Mouse (Mus musculus) hindbrain, embryonic 12.5 days (tissue): ENCODE measurements at regions not wholly inside any gene's neighbourhood (a gene's known extent, or its start where the extent isn't known, plus 50 kb on each side); places are given as distances from the start of the nearest gene placed in this dataset.

Experiments
- ATAC-seq: fragments of 200-750 bp; cut with Nextera tagmentation; 2 replicates; pipeline ENCODE4 v1.8.0; 2017; ENCODE audit warnings: moderate TSS enrichment; ENCODE audit not compliant: low FRiP score
- H3K27ac ChIP-seq: fragments of 300-500 bp; sonication (generic); 2 replicates; pipeline ENCODE4 v1.5.1; 2016; ENCODE audit warnings: mild to moderate bottlenecking
- H3K27me3 ChIP-seq: fragments of 300-500 bp; sonication (generic); 2 replicates; pipeline ENCODE4 v1.6.1; 2016; ENCODE audit warnings: mild to moderate bottlenecking
- H3K36me3 ChIP-seq: fragments of 300-500 bp; sonication (generic); 2 replicates; pipeline ENCODE4 v1.6.1; 2016; ENCODE audit warnings: mild to moderate bottlenecking
- H3K4me1 ChIP-seq: fragments of 300-500 bp; sonication (generic); 2 replicates; pipeline ENCODE4 v1.6.1; 2016
- H3K4me2 ChIP-seq: fragments of 300-500 bp; sonication (generic); replicated peaks from 2 replicates; pipeline ENCODE4 v1.6.1; 2016; ENCODE audit warnings: mild to moderate bottlenecking
- H3K4me3 ChIP-seq: fragments of 300-500 bp; sonication (generic); 2 replicates; pipeline ENCODE4 v1.5.1; 2016; ENCODE audit warnings: mild to moderate bottlenecking
- H3K9ac ChIP-seq: fragments of 300-500 bp; sonication (generic); 2 replicates; pipeline ENCODE4 v1.6.1; 2016; ENCODE audit warnings: mild to moderate bottlenecking, moderate library complexity
- H3K9me3 ChIP-seq: fragments of 300-500 bp; sonication (generic); replicated peaks from 2 replicates; pipeline ENCODE4 v1.6.1; 2016; ENCODE audit warnings: mild to moderate bottlenecking
- WGBS: fragments of 180-500 bp; shearing (Covaris S2); methylation state at CpG from one replicate; pipeline ENCODE4 v1.1.7; 2016; 5-methylcytosine and 5-hydroxymethylcytosine counted together

- Histone ChIP-seq H3K4me2 (no peak overlapping the region), H3K9ac (no peak overlapping the region), H3K36me3 (no peaks in the 10 kb centered on the region), H3K9me3 (no peaks in the 10 kb centered on the region), H3K4me3 (no peak overlapping the region), H3K27ac (no peak overlapping the region), H3K27me3 (no peaks in the 10 kb centered on the region), H3K4me1 (peaks cover 12% of the 10 kb centered on the region)
- 85% methylated on average over 6 of the region's 6 CpGs for WGBS
- no peak for ATAC-seq
These were observed 149.7 kb downstream of the Cd24a start for GRCm38 (mm10) chr10:43727746-43728145.

- H3K36me3 ChIP-seq = no peaks in the 10 kb centered on the region
- no peak overlapping the region for H3K4me3 ChIP-seq
- no peaks in the 10 kb centered on the region for H3K27me3 ChIP-seq
- no peaks in the 10 kb centered on the region for H3K9me3 ChIP-seq
- no peak overlapping the region for H3K9ac ChIP-seq
- 71% methylated on average over 3 of the region's 3 CpGs for WGBS
- no peak overlapping the region for H3K27ac ChIP-seq
- no peak for ATAC-seq
- no peaks in the 10 kb centered on the region for H3K4me1 ChIP-seq
- H3K4me2 ChIP-seq = no peak overlapping the region
These were observed 151.1 kb downstream of the Cd24a start for GRCm38 (mm10) chr10:43729184-43729583.

GRCm38 (mm10) chr10:43733618-43734415 is 155.7 kb downstream of the Cd24a start:
- no peak overlapping the region for H3K27ac ChIP-seq
- ATAC-seq = no peak
- 84% methylated on average over 13 of the region's 13 CpGs for WGBS
- no peak overlapping the region for H3K4me2 ChIP-seq
- no peak overlapping the region for H3K4me3 ChIP-seq
- no peaks in the 10 kb centered on the region for H3K27me3 ChIP-seq
- no peaks in the 10 kb centered on the region for H3K4me1 ChIP-seq
- H3K9ac ChIP-seq = no peak overlapping the region
- H3K9me3 ChIP-seq = 0 out of 2 replicates have a peak, but pooled peaks cover 3% of the 10 kb centered on the region
- H3K36me3 ChIP-seq = no peaks in the 10 kb centered on the region

- peaks cover 28% of the 10 kb centered on the region for H3K4me1 ChIP-seq
- 82% methylated on average over 2 of the region's 2 CpGs for WGBS
These were observed 161.1 kb downstream of the Cd24a start for GRCm38 (mm10) chr10:43739181-43739580.

GRCm38 (mm10) chr10:43739718-43740117 is 161.6 kb downstream of the Cd24a start:
- ATAC-seq = peak; percentile 32; the same call in 1 of the 2 replicates
- Histone ChIP-seq H3K4me2 (peak overlapping the region; percentile 17; the same call in 1 of the 2 replicates), H3K4me3 (no peak overlapping the region), H3K27ac (peak overlapping the region; percentile 60), H3K4me1 (peaks cover 28% of the 10 kb centered on the region), H3K9me3 (0 out of 2 replicates have a peak, but pooled peaks cover 3% of the 10 kb centered on the region), H3K27me3 (no peaks in the 10 kb centered on the region), H3K36me3 (no peaks in the 10 kb centered on the region), H3K9ac (no peak overlapping the region)
- WGBS = 28% methylated on average over 8 of the region's 8 CpGs

More at GRCm38 (mm10) chr10:43739181-43739580, 161.1 kb downstream of the Cd24a start:
- Histone ChIP-seq H3K27me3 (no peaks in the 10 kb centered on the region), H3K9ac (no peak overlapping the region), H3K4me2 (no peak overlapping the region), H3K4me3 (no peak overlapping the region), H3K27ac (no peak overlapping the region), H3K9me3 (0 out of 2 replicates have a peak, but pooled peaks cover 3% of the 10 kb centered on the region), H3K36me3 (no peaks in the 10 kb centered on the region)
- ATAC-seq = no peak

- Histone ChIP-seq H3K4me3 (no peak overlapping the region), H3K4me2 (peak overlapping the region; percentile 17; the same call in 1 of the 2 replicates), H3K36me3 (no peaks in the 10 kb centered on the region), H3K27ac (peak overlapping the region; percentile 60), H3K4me1 (peaks cover 28% of the 10 kb centered on the region), H3K27me3 (no peaks in the 10 kb centered on the region), H3K9ac (no peak overlapping the region), H3K9me3 (0 out of 2 replicates have a peak, but pooled peaks cover 3% of the 10 kb centered on the region)
- 37% methylated on average over 13 of the region's 13 CpGs for WGBS
- peak; percentile 57; the same call in 1 of the 2 replicates for ATAC-seq
These were observed 161.2 kb downstream of the Qrsl1 start for GRCm38 (mm10) chr10:43740204-43740865.

GRCm38 (mm10) chr10:43741361-43742084 is 160.0 kb downstream of the Qrsl1 start:
- peaks cover 28% of the 10 kb centered on the region for H3K4me1 ChIP-seq
- no peak overlapping the region for H3K4me2 ChIP-seq
- no peaks in the 10 kb centered on the region for H3K27me3 ChIP-seq
- H3K9me3 ChIP-seq = 0 out of 2 replicates have a peak, but pooled peaks cover 2% of the 10 kb centered on the region
- H3K4me3 ChIP-seq = no peak overlapping the region
- WGBS = 46% methylated on average over 18 of the region's 18 CpGs
- no peaks in the 10 kb centered on the region for H3K36me3 ChIP-seq
- H3K9ac ChIP-seq = no peak overlapping the region
- ATAC-seq = no peak
- H3K27ac ChIP-seq = peak overlapping the region; percentile 30; the same call in 1 of the 2 replicates

- H3K4me1 ChIP-seq = peaks cover 28% of the 10 kb centered on the region
- H3K4me3 ChIP-seq = peak overlapping the region; percentile 19
- H3K36me3 ChIP-seq = no peaks in the 10 kb centered on the region
- H3K27ac ChIP-seq = peak overlapping the region; percentile 55
- H3K4me2 ChIP-seq = peak overlapping the region; percentile 49
- H3K27me3 ChIP-seq = no peaks in the 10 kb centered on the region
- peak overlapping the region; percentile 35; the same call in 1 of the 2 replicates for H3K9ac ChIP-seq
- 4% methylated on average over 15 of the region's 15 CpGs for WGBS
- no peaks in the 10 kb centered on the region for H3K9me3 ChIP-seq
- ATAC-seq = peak; percentile 71
These were observed 159.2 kb downstream of the Qrsl1 start for GRCm38 (mm10) chr10:43742085-43743054.

GRCm38 (mm10) chr10:43743188-43744120 is 158.1 kb downstream of the Qrsl1 start:
- H3K9ac ChIP-seq = no peak overlapping the region
- H3K4me1 ChIP-seq = peaks cover 28% of the 10 kb centered on the region
- no peak for ATAC-seq
- no peak overlapping the region for H3K4me3 ChIP-seq
- H3K36me3 ChIP-seq = no peaks in the 10 kb centered on the region
- H3K27ac ChIP-seq = no peak overlapping the region
- H3K4me2 ChIP-seq = peak overlapping the region; percentile 49; the same call in 1 of the 2 replicates
- WGBS = 96% methylated on average over 7 of the region's 7 CpGs
- no peaks in the 10 kb centered on the region for H3K27me3 ChIP-seq
- H3K9me3 ChIP-seq = no peaks in the 10 kb centered on the region

GRCm38 (mm10) chr10:43745931-43746630 is 155.5 kb downstream of the Qrsl1 start:
- WGBS = 74% methylated on average over 8 of the region's 8 CpGs
- no peak overlapping the region for H3K27ac ChIP-seq
- H3K27me3 ChIP-seq = no peaks in the 10 kb centered on the region
- no peak overlapping the region for H3K9ac ChIP-seq
- H3K9me3 ChIP-seq = no peaks in the 10 kb centered on the region
- ATAC-seq = no peak
- no peak overlapping the region for H3K4me3 ChIP-seq
- peaks cover 13% of the 10 kb centered on the region for H3K4me1 ChIP-seq
- no peak overlapping the region for H3K4me2 ChIP-seq
- no peaks in the 10 kb centered on the region for H3K36me3 ChIP-seq
